Mouse (Mus musculus) ovary, postnatal 14 days (tissue): ENCODE results near the gene Alyref2.

Experiments used
- DNase-seq: peaks from one replicate; pipeline ENCODE4 v3.0.0; 2022; ENCODE audit warnings: low spot score

Alyref2 gene

DNA sequence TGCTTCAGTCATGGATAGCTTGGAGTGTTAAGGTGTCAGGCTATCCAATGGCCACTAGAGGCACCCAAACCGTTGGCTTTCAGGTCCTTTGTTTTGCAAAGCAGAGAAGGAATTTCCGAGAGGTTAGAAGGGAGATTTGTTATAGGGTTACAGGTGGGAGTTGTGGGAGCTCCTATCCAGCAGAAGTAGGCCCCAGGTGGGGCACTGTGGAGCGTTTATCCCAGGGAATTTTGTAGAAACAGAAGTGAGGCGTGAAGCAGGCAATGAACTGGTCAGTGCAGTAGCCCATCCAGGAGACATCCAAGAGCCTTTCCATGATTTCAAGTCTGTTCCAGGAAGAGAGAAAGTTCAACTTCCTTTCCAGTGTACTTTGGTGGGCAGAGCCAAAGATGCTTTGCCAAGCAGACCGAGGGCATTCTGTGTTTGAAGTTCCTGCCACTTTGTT, 1.6 kb upstream of the Alyref2 start:
- peak; percentile 27 for DNase-seq

DNA sequence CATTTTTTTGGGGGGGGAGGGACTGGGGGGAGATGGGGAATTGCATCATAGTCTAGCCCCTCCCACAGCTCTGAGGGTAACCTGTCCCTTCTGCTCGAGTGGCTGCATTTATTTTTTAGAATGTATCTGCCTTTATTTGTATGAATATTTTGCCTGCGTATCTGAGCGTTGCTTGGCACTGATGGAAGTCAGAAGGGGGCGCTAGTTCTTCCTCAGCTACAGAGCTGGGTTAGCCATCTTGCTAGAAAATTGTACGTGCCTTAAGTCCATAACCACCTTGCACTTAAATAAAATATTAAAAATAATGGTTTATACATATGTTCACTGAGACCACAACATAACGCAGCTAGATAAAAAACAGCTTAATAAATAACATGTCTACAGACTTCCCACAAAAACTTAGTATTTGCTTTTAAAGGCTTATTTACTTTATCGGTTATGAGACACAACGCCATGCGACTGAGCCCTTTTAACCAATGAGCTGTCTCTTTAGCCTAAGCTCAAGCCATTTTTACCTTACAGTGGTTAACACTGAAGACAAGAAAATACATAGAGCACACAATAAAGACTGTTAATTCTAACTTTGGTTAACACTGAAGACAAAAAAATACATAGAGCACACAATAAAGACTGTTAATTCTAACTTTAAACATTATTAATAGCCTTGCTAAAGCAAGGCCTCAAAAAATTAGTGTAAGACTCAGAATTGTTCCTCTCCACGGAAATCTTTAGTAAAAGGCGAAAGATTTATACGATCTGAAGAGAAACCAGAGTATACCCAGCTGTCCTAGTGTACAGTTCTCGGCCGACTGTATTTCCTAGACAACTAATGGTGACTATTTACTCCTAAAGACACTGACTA, 659 bp upstream of the Alyref2 start:
- peak; percentile 36 for DNase-seq

DNA sequence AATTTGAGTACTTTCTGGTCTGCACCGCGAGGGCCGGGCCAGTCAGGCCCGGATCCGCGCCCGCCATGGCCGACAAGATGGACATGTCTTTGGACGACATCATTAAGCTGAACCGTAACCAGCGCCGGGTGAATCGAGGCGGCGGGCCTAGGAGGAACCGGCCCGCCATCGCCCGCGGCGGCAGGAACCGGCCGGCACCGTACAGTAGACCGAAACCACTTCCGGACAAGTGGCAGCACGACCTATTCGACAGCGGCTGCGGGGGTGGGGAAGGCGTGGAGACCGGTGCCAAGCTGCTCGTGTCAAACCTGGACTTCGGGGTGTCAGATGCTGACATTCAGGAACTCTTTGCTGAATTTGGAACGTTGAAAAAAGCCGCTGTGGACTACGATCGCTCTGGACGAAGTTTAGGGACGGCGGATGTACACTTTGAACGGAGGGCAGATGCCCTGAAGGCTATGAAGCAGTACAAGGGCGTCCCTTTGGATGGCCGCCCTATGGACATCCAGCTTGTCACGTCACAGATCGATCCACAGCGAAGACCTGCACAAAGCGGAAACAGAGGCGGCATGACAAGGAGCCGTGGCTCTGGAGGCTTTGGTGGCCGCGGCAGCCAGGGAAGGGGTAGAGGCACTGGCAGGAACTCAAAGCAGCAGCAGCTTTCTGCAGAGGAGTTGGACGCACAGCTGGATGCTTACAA, 464 bp downstream of the Alyref2 start:
- DNase-seq, result peak; percentile 54

DNA sequence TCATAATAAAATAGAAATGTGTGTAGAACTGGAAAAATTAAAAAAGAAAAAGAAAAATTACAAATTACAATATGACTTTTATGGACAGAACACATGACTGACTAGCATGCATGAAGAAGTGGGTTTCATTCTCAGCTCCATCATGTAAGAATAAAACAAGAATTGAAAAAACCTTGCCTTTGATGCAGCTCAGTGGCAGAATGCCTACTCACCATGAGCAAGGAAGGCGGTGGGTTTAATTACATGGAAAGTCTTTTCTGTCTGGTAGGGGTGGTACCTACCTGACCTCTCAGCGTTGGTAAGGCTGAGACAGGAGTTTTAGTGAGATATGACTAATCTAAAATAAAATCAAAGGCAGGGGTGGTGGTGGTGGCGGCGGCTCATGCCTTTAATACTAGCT, 1.3 kb downstream of the Alyref2 start:
- no peak for DNase-seq

DNA sequence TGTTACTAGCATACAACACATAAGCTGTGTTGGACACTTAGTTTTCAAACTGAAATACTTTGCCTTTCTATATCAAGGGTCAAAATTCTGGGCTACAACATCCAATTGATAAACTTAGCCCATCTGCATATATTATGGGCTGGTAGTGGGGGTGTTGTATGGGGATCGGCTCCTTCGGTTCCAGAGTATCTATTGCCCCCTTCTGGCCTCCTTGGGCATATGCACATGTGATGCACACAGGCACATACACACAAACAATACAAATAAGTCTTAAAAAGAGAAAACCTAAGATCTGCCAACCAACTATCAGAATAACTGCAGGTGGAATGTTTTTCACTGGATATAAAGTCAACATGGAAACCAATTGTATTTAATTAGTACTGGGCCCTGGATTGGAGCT, 10.0 kb downstream of the Alyref2 start:
- no peak for DNase-seq

DNA sequence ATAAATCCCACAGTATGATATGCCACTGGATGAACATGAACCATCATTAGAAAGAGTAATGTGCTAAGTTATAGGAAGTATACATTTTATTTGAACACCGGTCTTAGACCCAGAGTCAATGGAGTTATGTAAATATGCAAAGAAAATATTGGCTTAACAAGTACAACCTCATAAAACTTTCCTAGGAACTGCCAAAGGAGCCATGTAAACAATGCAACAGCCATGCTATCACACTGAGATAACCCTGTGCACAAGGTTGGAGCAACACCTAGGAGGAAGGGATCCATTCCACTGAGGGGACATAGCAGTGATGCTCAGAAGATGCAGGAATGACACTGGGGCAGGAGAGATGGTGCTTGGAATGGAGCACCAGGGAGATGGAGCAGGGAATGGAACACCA, 10.5 kb downstream of the Alyref2 start:
- DNase-seq, result no peak

DNA sequence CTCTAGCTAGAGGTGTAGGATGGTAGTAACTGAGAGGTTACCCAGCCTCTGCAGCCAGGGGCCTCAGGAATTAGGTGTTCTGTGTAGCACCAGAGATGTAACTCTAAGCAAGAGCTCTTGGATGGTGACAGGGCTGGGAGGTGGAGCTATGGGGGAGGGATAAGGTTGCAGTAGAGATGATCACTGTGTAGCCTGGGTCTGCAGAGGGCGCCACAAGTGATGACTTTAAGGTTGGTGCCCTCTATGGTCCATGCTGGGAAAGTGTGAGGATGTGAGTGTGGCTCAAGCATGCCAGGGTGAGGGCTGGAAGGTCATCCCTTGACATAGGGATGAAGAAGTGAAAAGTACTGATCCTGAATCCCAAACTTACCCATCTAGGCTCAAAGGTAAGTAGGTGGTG, 11.8 kb downstream of the Alyref2 start:
- DNase-seq, result no peak

DNA sequence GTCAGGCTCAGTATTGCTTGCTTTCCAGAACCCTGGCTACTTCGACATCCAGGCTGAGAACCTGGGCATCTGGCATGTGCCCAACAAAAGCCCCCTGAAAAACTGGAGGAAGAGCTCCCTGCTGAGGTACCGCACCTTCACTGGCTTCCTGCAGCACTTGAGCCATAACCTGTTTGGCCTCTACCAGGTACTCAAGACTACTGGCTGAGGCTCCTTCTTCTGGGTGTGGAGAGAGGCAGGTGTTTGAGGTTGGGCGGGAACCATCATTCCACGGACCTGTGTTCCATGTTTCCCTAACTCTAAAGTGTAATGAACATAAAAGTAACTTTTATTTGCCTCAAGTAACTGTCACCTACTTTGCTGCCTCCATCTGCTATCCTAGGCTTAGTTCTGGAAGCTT, 12.3 kb downstream of the Alyref2 start:
- DNase-seq, result no peak

DNA sequence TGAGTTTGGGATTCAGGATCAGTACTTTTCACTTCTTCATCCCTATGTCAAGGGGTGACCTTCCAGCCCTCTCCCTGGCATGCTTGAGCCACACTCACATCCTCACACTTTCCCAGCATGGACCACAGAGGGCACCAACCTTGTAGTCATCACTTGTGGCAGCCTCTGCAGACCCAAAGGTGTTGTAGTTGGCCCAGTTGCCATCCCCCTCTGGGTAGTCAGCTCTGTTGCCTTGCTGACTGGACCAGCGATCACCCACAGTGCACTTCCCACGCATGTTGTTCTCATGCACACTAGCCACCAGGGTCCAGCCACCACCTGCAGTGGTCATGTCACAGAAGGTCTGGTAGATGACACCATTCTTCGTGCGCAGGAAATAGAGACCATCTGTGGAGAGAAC, 28.1 kb downstream of the Alyref2 start:
- DNase-seq, result no peak

DNA sequence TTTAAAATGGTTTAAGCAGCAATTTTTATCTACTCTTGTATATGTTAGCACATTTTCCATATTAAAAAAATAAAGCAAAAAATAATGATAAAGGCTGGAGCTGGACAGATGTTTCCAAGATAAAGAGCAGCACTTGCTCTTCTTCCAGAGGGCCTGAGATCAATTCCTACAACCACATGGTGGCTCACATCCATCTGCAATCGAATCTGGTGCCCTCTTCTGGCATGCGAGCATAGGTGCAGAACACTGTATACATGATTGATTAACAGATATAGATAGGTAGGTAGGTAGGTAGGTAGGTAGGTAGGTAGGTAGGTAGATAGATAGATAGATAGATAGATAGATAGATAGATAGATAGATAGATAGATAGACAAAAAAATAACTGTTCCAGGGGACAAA, 29.6 kb downstream of the Alyref2 start:
- no peak for DNase-seq

DNA sequence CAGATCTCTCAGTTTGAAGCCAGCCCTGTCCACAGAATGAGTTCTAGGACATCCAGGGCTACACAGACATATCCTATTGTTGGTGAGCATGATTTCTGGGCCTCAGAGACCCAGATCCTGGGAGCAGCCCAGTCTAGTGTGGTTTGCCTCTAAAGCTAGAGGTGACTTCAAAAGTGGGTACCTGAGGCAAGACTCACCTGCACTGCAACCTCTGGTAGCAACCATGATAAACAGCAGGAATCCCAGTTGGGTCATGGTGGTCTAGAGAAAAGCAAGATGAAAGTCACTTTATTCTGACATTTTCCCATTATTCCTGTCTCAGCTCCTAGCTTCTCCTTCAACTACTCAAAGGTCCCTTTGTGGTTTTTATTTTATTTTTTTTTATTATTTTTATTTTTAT, 31.3 kb downstream of the Alyref2 start:
- no peak for DNase-seq

DNA sequence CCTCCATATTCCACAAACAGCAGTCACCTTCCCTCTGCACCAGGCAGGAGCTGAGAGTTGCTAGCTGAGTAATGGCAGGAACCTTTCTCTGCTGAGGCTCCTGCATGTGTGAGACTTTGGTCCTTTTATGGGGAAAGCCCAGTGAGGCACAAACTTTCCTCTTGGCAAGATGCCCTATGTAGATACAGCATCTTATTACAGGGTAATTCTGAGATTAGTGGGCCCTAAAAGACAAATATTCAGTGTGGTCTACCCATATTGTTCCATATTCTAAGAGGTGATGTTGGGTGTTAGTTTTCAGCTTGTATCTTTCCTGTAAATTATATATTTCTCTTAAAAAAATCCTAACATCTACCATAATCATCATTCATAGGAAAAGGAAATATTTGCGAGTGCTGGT, 31.9 kb downstream of the Alyref2 start, which contains the start of gene Itln1:
Gene Itln1 (minus strand): TSS at position 101 of the 400 bp plus-strand sequence.
- no peak for DNase-seq

DNA sequence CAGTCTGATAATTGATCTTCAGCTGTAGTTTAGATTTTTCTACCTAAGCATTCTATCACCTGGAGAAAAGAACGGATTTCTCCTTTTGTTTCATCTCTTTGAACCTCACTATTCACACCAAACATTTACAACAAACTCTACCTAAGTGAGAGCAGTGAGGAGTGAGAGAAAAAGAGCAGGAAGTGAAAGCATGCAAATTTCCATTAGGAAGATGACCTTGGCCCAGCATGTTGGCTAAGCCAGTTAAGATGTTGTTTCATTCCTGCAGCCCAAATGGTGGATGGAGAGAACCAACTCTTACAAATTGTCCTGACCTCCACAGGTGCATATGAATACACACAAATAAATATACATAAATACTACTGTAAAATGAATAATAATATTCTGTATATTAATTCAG, 37.4 kb downstream of the Alyref2 start:
- DNase-seq, result no peak

DNA sequence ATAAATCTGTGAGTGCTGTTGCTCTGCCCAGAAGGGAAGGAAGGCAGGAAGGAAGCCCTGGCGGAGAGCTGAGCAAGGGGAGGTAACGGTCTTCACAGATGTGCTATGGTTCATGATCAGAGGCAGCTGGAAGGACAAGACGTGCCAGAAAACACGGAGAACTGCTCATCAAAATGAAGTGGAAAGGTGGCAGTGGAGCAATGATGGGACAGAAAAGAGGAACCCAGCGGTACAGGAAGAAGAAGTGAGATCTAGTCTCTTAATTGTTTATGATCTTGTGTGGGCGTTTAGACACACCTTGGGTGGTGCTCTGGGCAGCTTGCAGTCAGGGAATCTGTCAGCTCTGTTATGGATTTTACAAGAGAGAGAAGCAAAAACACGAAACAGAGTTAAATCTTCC, 48.0 kb downstream of the Alyref2 start:
- no peak for DNase-seq

DNA sequence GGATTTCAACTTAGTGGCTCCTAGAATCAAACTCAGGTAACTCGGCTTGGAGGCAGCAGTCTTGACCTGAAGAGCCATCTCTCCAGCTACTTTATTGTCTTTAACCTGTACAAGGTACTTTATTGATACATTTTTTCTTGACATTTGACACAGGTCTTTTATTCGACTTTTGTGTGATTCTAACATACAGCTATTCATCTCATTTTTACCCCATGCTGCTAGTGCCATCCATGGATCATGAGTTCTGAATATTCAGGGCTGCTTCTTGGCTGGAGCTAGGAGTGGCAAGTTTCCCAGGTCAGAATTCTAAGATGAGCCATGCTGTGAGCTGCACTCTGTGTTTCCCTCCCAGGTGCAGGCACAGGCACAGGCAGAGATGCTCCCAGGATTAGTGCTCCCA, 49.0 kb downstream of the Alyref2 start:
- DNase-seq, result no peak

DNA sequence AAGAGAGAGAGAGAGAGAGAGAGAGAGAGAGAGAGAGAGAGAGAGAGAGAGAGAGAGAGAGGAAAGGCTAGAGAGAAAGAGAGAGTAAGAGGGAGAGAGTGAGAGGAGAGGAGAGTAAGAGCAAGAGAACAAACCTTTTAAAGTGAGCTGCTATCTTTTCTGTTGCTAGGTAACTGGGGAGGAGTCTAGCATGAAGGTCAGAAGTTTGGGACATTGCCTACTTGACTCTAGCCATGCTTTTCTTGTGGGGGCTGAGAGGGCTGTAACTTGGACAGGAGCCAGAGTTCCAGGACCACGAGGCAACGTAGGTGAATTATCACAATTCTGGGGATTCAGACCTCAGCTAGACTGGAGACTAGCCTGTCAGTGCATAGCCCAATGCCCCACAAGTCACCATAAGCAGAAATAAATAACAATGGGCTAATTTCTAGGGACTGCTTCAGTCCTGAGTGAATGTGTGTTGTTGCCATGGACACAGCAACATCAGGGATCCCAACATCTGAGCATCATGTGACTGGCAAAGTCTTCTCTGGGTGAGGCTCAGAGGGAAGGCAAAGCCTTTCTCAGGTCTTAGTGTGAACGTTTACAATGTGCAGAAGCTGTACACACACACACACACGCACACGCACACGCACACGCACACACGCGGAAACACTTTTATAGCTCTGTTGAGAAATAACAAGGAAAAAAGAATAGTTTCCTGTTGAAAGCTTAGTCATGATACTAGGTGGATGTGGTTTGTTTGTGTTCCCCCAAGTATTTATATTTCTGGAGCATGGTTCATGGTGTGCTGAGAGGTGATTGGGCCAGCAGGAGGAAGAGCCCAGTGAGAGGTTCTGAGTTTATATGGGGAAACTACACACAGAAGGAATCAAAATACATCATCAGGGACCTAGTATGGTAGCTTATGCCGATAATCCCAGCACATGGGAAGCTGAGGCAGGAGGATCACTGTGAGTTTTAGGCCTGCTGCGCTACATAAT, 50.4 kb downstream of the Alyref2 start:
- DNase-seq, result no peak
